Mouse (Mus musculus): Measurements from ENCODE around the gene Keap1. TPM values are rescaled to one million over a fixed set of nuclear protein-coding genes. Genes with fewer than 3 reads are reported as not detected.

Gene Keap1
- polyA plus RNA-seq, 1 experiment from 2014 or later: 65.2 TPM

- Histone ChIP-seq H3K9me3 (no peaks in the 10 kb centered on the region), H3K9ac (replicated peaks) (no peak overlapping the region), H3K27me3 (no peaks in the 10 kb centered on the region), H3K4me1 (replicated peaks) (peaks cover 33% of the 10 kb centered on the region), H3K27ac (no peak overlapping the region), H3K36me3 (no peaks in the 10 kb centered on the region), H3K4me2 (no peak overlapping the region), H3K4me3 (replicated peaks) (no peak overlapping the region)
- no peak for ATAC-seq (ENCODE audit: insufficient number of reproducible peaks, insufficient read depth, low FRiP score, low TSS enrichment, low read depth)
- 79% methylated on average over 4 of the region's 4 CpGs for WGBS
Observed at GRCm38 (mm10) chr9:21194787-21195493, 44.2 kb downstream of the Keap1 start.

GRCm38 (mm10) chr9:21193786-21194185 is 45.4 kb downstream of the Keap1 start:
- Histone ChIP-seq H3K27ac (no peak overlapping the region), H3K27me3 (no peaks in the 10 kb centered on the region), H3K4me3 (replicated peaks) (no peak overlapping the region), H3K4me2 (no peak overlapping the region), H3K9ac (replicated peaks) (no peak overlapping the region), H3K9me3 (no peaks in the 10 kb centered on the region), H3K36me3 (no peaks in the 10 kb centered on the region), H3K4me1 (replicated peaks) (peaks cover 32% of the 10 kb centered on the region)
- WGBS: 83% methylated on average over 3 of the region's 3 CpGs
- no peak for ATAC-seq (ENCODE audit: insufficient number of reproducible peaks, insufficient read depth, low FRiP score, low TSS enrichment, low read depth)

- H3K4me3 ChIP-seq (replicated peaks): no peak overlapping the region
- peaks cover 2% of the 10 kb centered on the region; the same call in 1 of the 2 replicates for H3K27me3 ChIP-seq
- no peak overlapping the region for H3K9ac ChIP-seq (replicated peaks)
- no peak overlapping the region for H3K27ac ChIP-seq
- ATAC-seq (ENCODE audit: insufficient number of reproducible peaks, insufficient read depth, low FRiP score, low TSS enrichment, low read depth): no peak
- no peaks in the 10 kb centered on the region for H3K9me3 ChIP-seq
- WGBS: 83% methylated on average over 3 of the region's 3 CpGs
- no peak overlapping the region for H3K4me2 ChIP-seq
- H3K4me1 ChIP-seq (replicated peaks): peaks cover 3% of the 10 kb centered on the region
- H3K36me3 ChIP-seq: no peaks in the 10 kb centered on the region
Observed at GRCm38 (mm10) chr9:21190670-21191069, 48.5 kb downstream of the Keap1 start.

GRCm38 (mm10) chr9:21189905-21190304 is 49.3 kb downstream of the Keap1 start:
- H3K9ac ChIP-seq (replicated peaks): no peak overlapping the region
- peaks cover 1% of the 10 kb centered on the region for H3K4me1 ChIP-seq (replicated peaks)
- peaks cover 9% of the 10 kb centered on the region for H3K27me3 ChIP-seq
- H3K4me3 ChIP-seq (replicated peaks): no peak overlapping the region
- H3K9me3 ChIP-seq: no peaks in the 10 kb centered on the region
- WGBS: 54% methylated on average over 7 of the region's 7 CpGs
- H3K36me3 ChIP-seq: no peaks in the 10 kb centered on the region
- no peak overlapping the region for H3K4me2 ChIP-seq
- H3K27ac ChIP-seq: no peak overlapping the region
- ATAC-seq (ENCODE audit: insufficient number of reproducible peaks, insufficient read depth, low FRiP score, low TSS enrichment, low read depth): no peak

- ATAC-seq (ENCODE audit: insufficient number of reproducible peaks, insufficient read depth, low FRiP score, low TSS enrichment, low read depth): no peak
- peaks cover 45% of the 10 kb centered on the region for H3K27me3 ChIP-seq
- no peaks in the 10 kb centered on the region for H3K36me3 ChIP-seq
- no peak overlapping the region for H3K4me2 ChIP-seq
- no peaks in the 10 kb centered on the region for H3K9me3 ChIP-seq
- WGBS: 89% methylated on average over 5 of the region's 5 CpGs
- H3K4me1 ChIP-seq (replicated peaks): peaks cover 21% of the 10 kb centered on the region
- no peak overlapping the region for H3K27ac ChIP-seq
- no peak overlapping the region for H3K4me3 ChIP-seq (replicated peaks)
- no peak overlapping the region for H3K9ac ChIP-seq (replicated peaks)
Observed at GRCm38 (mm10) chr9:21185436-21185835, 53.7 kb downstream of the Keap1 start.

GRCm38 (mm10) chr9:21184733-21185132 is 54.4 kb downstream of the Keap1 start:
- Histone ChIP-seq H3K27ac (no peak overlapping the region), H3K9me3 (no peaks in the 10 kb centered on the region), H3K4me3 (replicated peaks) (no peak overlapping the region; the same call in 1 of the 2 replicates), H3K9ac (replicated peaks) (no peak overlapping the region), H3K4me2 (no peak overlapping the region), H3K36me3 (no peaks in the 10 kb centered on the region), H3K27me3 (peaks cover 45% of the 10 kb centered on the region), H3K4me1 (replicated peaks) (peaks cover 21% of the 10 kb centered on the region)
- WGBS: 26% methylated on average over 2 of the region's 2 CpGs
- ATAC-seq (ENCODE audit: insufficient number of reproducible peaks, insufficient read depth, low FRiP score, low TSS enrichment, low read depth): no peak

- Histone ChIP-seq H3K9ac (replicated peaks) (no peak overlapping the region; the same call in 1 of the 2 replicates), H3K4me2 (peak overlapping the region; percentile 54), H3K4me1 (replicated peaks) (peaks cover 21% of the 10 kb centered on the region), H3K27me3 (peaks cover 45% of the 10 kb centered on the region), H3K4me3 (replicated peaks) (peak overlapping the region; percentile 33), H3K27ac (no peak overlapping the region), H3K36me3 (no peaks in the 10 kb centered on the region), H3K9me3 (no peaks in the 10 kb centered on the region)
- WGBS: 4% methylated on average over 34 of the region's 34 CpGs
- ATAC-seq (ENCODE audit: insufficient number of reproducible peaks, insufficient read depth, low FRiP score, low TSS enrichment, low read depth): 0 out of 2 replicates have a peak, but pooled peaks have one; percentile 26
Observed at GRCm38 (mm10) chr9:21183905-21184413, 55.2 kb downstream of the Keap1 start.

- H3K4me2 ChIP-seq: peak overlapping the region; percentile 54; the same call in 1 of the 2 replicates
- WGBS: 78% methylated on average over 6 of the region's 6 CpGs
- H3K4me1 ChIP-seq (replicated peaks): peaks cover 21% of the 10 kb centered on the region
- no peak for ATAC-seq (ENCODE audit: insufficient number of reproducible peaks, insufficient read depth, low FRiP score, low TSS enrichment, low read depth)
- no peak overlapping the region for H3K27ac ChIP-seq
- peaks cover 45% of the 10 kb centered on the region for H3K27me3 ChIP-seq
- no peaks in the 10 kb centered on the region for H3K9me3 ChIP-seq
- no peak overlapping the region for H3K4me3 ChIP-seq (replicated peaks)
- H3K9ac ChIP-seq (replicated peaks): no peak overlapping the region
- no peaks in the 10 kb centered on the region for H3K36me3 ChIP-seq
Observed at GRCm38 (mm10) chr9:21183421-21183820, 55.7 kb downstream of the Keap1 start.

- 7% methylated on average over 48 of the region's 48 CpGs for WGBS
- Histone ChIP-seq H3K4me1 (replicated peaks) (peaks cover 21% of the 10 kb centered on the region), H3K9ac (replicated peaks) (no peak overlapping the region; the same call in 1 of the 2 replicates), H3K27me3 (peaks cover 45% of the 10 kb centered on the region), H3K4me2 (peak overlapping the region; percentile 56), H3K4me3 (replicated peaks) (peak overlapping the region; percentile 36), H3K36me3 (no peaks in the 10 kb centered on the region), H3K27ac (no peak overlapping the region), H3K9me3 (no peaks in the 10 kb centered on the region)
- ATAC-seq (ENCODE audit: insufficient number of reproducible peaks, insufficient read depth, low FRiP score, low TSS enrichment, low read depth): no peak
Observed at GRCm38 (mm10) chr9:21181421-21182220, 57.5 kb downstream of the Keap1 start.

- Histone ChIP-seq H3K27me3 (peaks cover 44% of the 10 kb centered on the region), H3K9me3 (no peaks in the 10 kb centered on the region), H3K27ac (no peak overlapping the region), H3K4me2 (no peak overlapping the region), H3K36me3 (no peaks in the 10 kb centered on the region), H3K4me3 (replicated peaks) (no peak overlapping the region), H3K4me1 (replicated peaks) (peaks cover 21% of the 10 kb centered on the region), H3K9ac (replicated peaks) (no peak overlapping the region)
- WGBS: 52% methylated on average over 1 of the region's 1 CpGs
- no peak for ATAC-seq (ENCODE audit: insufficient number of reproducible peaks, insufficient read depth, low FRiP score, low TSS enrichment, low read depth)
Observed at GRCm38 (mm10) chr9:21180841-21181240, 58.3 kb downstream of the Keap1 start.

- no peak for ATAC-seq (ENCODE audit: insufficient number of reproducible peaks, insufficient read depth, low FRiP score, low TSS enrichment, low read depth)
- Histone ChIP-seq H3K4me1 (replicated peaks) (peaks cover 21% of the 10 kb centered on the region), H3K9me3 (no peaks in the 10 kb centered on the region), H3K27ac (no peak overlapping the region), H3K9ac (replicated peaks) (no peak overlapping the region), H3K4me3 (replicated peaks) (no peak overlapping the region), H3K36me3 (no peaks in the 10 kb centered on the region), H3K27me3 (peaks cover 40% of the 10 kb centered on the region), H3K4me2 (no peak overlapping the region)
- WGBS: 65% methylated on average over 4 of the region's 4 CpGs
Observed at GRCm38 (mm10) chr9:21180402-21180801, 58.8 kb downstream of the Keap1 start.
